Mouse (Mus musculus): ENCODE data around the gene Six1. TPM values are rescaled to one million over a fixed set of nuclear protein-coding genes. Genes with fewer than 3 reads are reported as not detected.
A peak's percentile ranks its signal among the peaks of the same experiment; 100 is the strongest.

Gene Six1
- total and polyA plus RNA-seq, 3 experiments: 1.9 to 2.5 (median 2.0) TPM

- no peak for DNase-seq (ENCODE audit: low spot score)
These were observed 7.2 kb upstream of the Six1 start for GRCm38 (mm10) chr12:73060805-73061410.

GRCm38 (mm10) chr12:73057492-73057891, 3.8 kb upstream of the Six1 start:
- Histone ChIP-seq H3K4me3 (ENCODE audit: low read depth, low read length) (no peak overlapping the region), H3K36me3 (replicated peaks) (no peaks in the 10 kb centered on the region), H3K9me3 (replicated peaks) (no peaks in the 10 kb centered on the region), H3K4me1 (ENCODE audit: insufficient read depth, low read depth, low read length) (peaks cover 28% of the 10 kb centered on the region), H3K27me3 (ENCODE audit: insufficient read depth, low read length) (peaks cover 40% of the 10 kb centered on the region)
- DNase-seq (ENCODE audit: low spot score): no peak
- no peak for ATAC-seq (ENCODE audit: extremely low read depth, insufficient number of reproducible peaks, low FRiP score, poor library complexity, severe bottlenecking)
- TF ChIP-seq TAL1 (conservative IDR thresholded peaks at IDR 0.05; ENCODE audit: low read depth, low read length) (no peak), GATA2 (IDR thresholded peaks at IDR 0.05; ENCODE audit: borderline replicate concordance, low read depth, low read length) (no peak), POLR2AphosphoS5 (IDR thresholded peaks at IDR 0.05; ENCODE audit: insufficient replicate concordance, low read depth, low read length) (no peak), GATA1 (IDR thresholded peaks at IDR 0.05; ENCODE audit: borderline replicate concordance, low read length) (no peak), CTCF (IDR thresholded peaks at IDR 0.05; ENCODE audit: low read depth, low read length) (no peak)

More at GRCm38 (mm10) chr12:73060805-73061410, 7.2 kb upstream of the Six1 start:
- Histone ChIP-seq H3K36me3 (replicated peaks) (no peaks in the 10 kb centered on the region), H3K4me3 (ENCODE audit: low read depth, low read length) (no peak overlapping the region), H3K27me3 (ENCODE audit: insufficient read depth, low read length) (peaks cover 14% of the 10 kb centered on the region), H3K9me3 (replicated peaks) (no peaks in the 10 kb centered on the region), H3K4me1 (ENCODE audit: insufficient read depth, low read depth, low read length) (peaks cover 3% of the 10 kb centered on the region)
- no peak for TF ChIP-seq GATA2 (IDR thresholded peaks at IDR 0.05; ENCODE audit: borderline replicate concordance, low read depth, low read length)
- TF ChIP-seq CTCF (IDR thresholded peaks at IDR 0.05; ENCODE audit: low read depth, low read length): no peak
- TF ChIP-seq POLR2AphosphoS5 (IDR thresholded peaks at IDR 0.05; ENCODE audit: insufficient replicate concordance, low read depth, low read length): no peak
- no peak for TF ChIP-seq GATA1 (IDR thresholded peaks at IDR 0.05; ENCODE audit: borderline replicate concordance, low read length)
- no peak for TF ChIP-seq TAL1 (conservative IDR thresholded peaks at IDR 0.05; ENCODE audit: low read depth, low read length)
- no peak for ATAC-seq (ENCODE audit: extremely low read depth, insufficient number of reproducible peaks, low FRiP score, poor library complexity, severe bottlenecking)

- H3K27me3 ChIP-seq (ENCODE audit: insufficient read depth, low read length): peaks cover 55% of the 10 kb centered on the region
- no peaks in the 10 kb centered on the region for H3K9me3 ChIP-seq (replicated peaks)
- peaks cover 37% of the 10 kb centered on the region for H3K4me1 ChIP-seq (ENCODE audit: insufficient read depth, low read depth, low read length)
- no peaks in the 10 kb centered on the region for H3K36me3 ChIP-seq (replicated peaks)
- ATAC-seq (ENCODE audit: extremely low read depth, insufficient number of reproducible peaks, low FRiP score, poor library complexity, severe bottlenecking) (no peak), DNase-seq (ENCODE audit: low spot score) (no peak)
- no peak for TF ChIP-seq POLR2AphosphoS5 (IDR thresholded peaks at IDR 0.05; ENCODE audit: insufficient replicate concordance, low read depth, low read length)
- no peak for TF ChIP-seq GATA1 (IDR thresholded peaks at IDR 0.05; ENCODE audit: borderline replicate concordance, low read length)
- TF ChIP-seq TAL1 (conservative IDR thresholded peaks at IDR 0.05; ENCODE audit: low read depth, low read length): no peak
- no peak for TF ChIP-seq CTCF (IDR thresholded peaks at IDR 0.05; ENCODE audit: low read depth, low read length)
- TF ChIP-seq GATA2 (IDR thresholded peaks at IDR 0.05; ENCODE audit: borderline replicate concordance, low read depth, low read length): no peak
- no peak overlapping the region for H3K4me3 ChIP-seq (ENCODE audit: low read depth, low read length)
These were observed 1.8 kb upstream of the Six1 start for GRCm38 (mm10) chr12:73055451-73055850.

- Histone ChIP-seq H3K27me3 (ENCODE audit: insufficient read depth, low read length) (peaks cover 62% of the 10 kb centered on the region), H3K4me1 (ENCODE audit: insufficient read depth, low read depth, low read length) (peaks cover 37% of the 10 kb centered on the region), H3K9me3 (replicated peaks) (no peaks in the 10 kb centered on the region), H3K36me3 (replicated peaks) (no peaks in the 10 kb centered on the region), H3K4me3 (ENCODE audit: low read depth, low read length) (no peak overlapping the region)
- ATAC-seq (ENCODE audit: extremely low read depth, insufficient number of reproducible peaks, low FRiP score, poor library complexity, severe bottlenecking): no peak
- no peak for DNase-seq (ENCODE audit: low spot score)
- TF ChIP-seq TAL1 (conservative IDR thresholded peaks at IDR 0.05; ENCODE audit: low read depth, low read length) (no peak), CTCF (IDR thresholded peaks at IDR 0.05; ENCODE audit: low read depth, low read length) (no peak), GATA2 (IDR thresholded peaks at IDR 0.05; ENCODE audit: borderline replicate concordance, low read depth, low read length) (no peak), POLR2AphosphoS5 (IDR thresholded peaks at IDR 0.05; ENCODE audit: insufficient replicate concordance, low read depth, low read length) (no peak), GATA1 (IDR thresholded peaks at IDR 0.05; ENCODE audit: borderline replicate concordance, low read length) (no peak)
These were observed 994 bp upstream of the Six1 start for GRCm38 (mm10) chr12:73054576-73055185.

- H3K9me3 ChIP-seq (replicated peaks): no peaks in the 10 kb centered on the region
- H3K36me3 ChIP-seq (replicated peaks): no peaks in the 10 kb centered on the region
- peaks cover 37% of the 10 kb centered on the region for H3K4me1 ChIP-seq (ENCODE audit: insufficient read depth, low read depth, low read length)
- TF ChIP-seq CTCF (IDR thresholded peaks at IDR 0.05; ENCODE audit: low read depth, low read length) (no peak), POLR2AphosphoS5 (IDR thresholded peaks at IDR 0.05; ENCODE audit: insufficient replicate concordance, low read depth, low read length) (no peak), TAL1 (conservative IDR thresholded peaks at IDR 0.05; ENCODE audit: low read depth, low read length) (no peak), GATA2 (IDR thresholded peaks at IDR 0.05; ENCODE audit: borderline replicate concordance, low read depth, low read length) (no peak), GATA1 (IDR thresholded peaks at IDR 0.05; ENCODE audit: borderline replicate concordance, low read length) (no peak)
- ATAC-seq (ENCODE audit: extremely low read depth, insufficient number of reproducible peaks, low FRiP score, poor library complexity, severe bottlenecking) (no peak), DNase-seq (ENCODE audit: low spot score) (no peak)
- peaks cover 75% of the 10 kb centered on the region for H3K27me3 ChIP-seq (ENCODE audit: insufficient read depth, low read length)
- peak overlapping the region; percentile 73 for H3K4me3 ChIP-seq (ENCODE audit: low read depth, low read length)
These were observed 766 bp downstream of the Six1 start for GRCm38 (mm10) chr12:73052651-73053591.
